Mouse (Mus musculus): ENCODE results near the gene Rhcg. TPM values are rescaled to one million over a fixed set of nuclear protein-coding genes. Genes with fewer than 3 reads are reported as not detected.

Gene Rhcg
- total RNA-seq, 1 experiment, result 1.0 TPM

- TF ChIP-seq HCFC1 (IDR thresholded peaks at IDR 0.05; ENCODE audit: borderline replicate concordance, insufficient read depth, low read length), result no peak
- no peak for TF ChIP-seq CHD2 (IDR thresholded peaks at IDR 0.05; ENCODE audit: low read depth, low read length)
- TF ChIP-seq MAFK (IDR thresholded peaks at IDR 0.05; ENCODE audit: insufficient read depth, low read depth, low read length), result no peak
- no peak overlapping the region for H3K9ac ChIP-seq (ENCODE audit: insufficient read depth, low read depth, low read length, poor library complexity, severe bottlenecking)
- H3K27ac ChIP-seq (ENCODE audit: insufficient read depth, low read depth, low read length, poor library complexity, severe bottlenecking), result no peak overlapping the region
- no peaks in the 10 kb centered on the region for H3K36me3 ChIP-seq (ENCODE audit: control insufficient read depth, insufficient read depth, low read length, poor library complexity, severe bottlenecking)
- in situ Hi-C loops (cut with MboI; ENCODE audit: low sequenced_read_pairs in 2 of 2, unreplicated experiment in 2 of 2), result no loop called here
- H3K9me3 ChIP-seq (ENCODE audit: control insufficient read depth, insufficient read depth, low read depth, low read length), result no peaks in the 10 kb centered on the region
- peaks cover 0 to 2% of the 10 kb centered on the region in 2 experiments; a peak in 1 of 4 replicates for H3K4me1 ChIP-seq (ENCODE audit: control insufficient read depth in 2 of 2, insufficient read depth in 2 of 2, low read length in 2 of 2, poor library complexity in 1 of 2)
- H3K4me3 ChIP-seq (ENCODE audit: insufficient read depth in 1 of 2, low read depth in 1 of 2, low read length in 2 of 2, poor library complexity in 1 of 2, severe bottlenecking in 1 of 2), result no peak overlapping the region
- no peak for DNase-seq (ENCODE audit: low read depth, low spot score)
These were observed 17.3 kb downstream of the Rhcg start for GRCm38 (mm10) chr7:79600122-79600521.

- TF ChIP-seq ZNF384 (IDR thresholded peaks at IDR 0.05; ENCODE audit: low read depth, low read length) (no peak), CHD2 (IDR thresholded peaks at IDR 0.05; ENCODE audit: low read depth, low read length) (no peak), ZC3H11A (IDR thresholded peaks at IDR 0.05; ENCODE audit: borderline replicate concordance, low read depth, low read length) (peak; percentile 81)
- H3K27ac ChIP-seq (ENCODE audit: insufficient read depth, low read depth, low read length, poor library complexity, severe bottlenecking), result no peak overlapping the region
- in situ Hi-C loops (cut with MboI; ENCODE audit: low sequenced_read_pairs in 2 of 2, unreplicated experiment in 2 of 2), result loop anchor here (5.0 to 10.0 kb wide), 2 partner anchors 100 to 103 kb away; no protein-coding TSS in a partner anchor
- no peaks in the 10 kb centered on the region for H3K9me3 ChIP-seq (ENCODE audit: control insufficient read depth, insufficient read depth, low read depth, low read length)
- H3K4me3 ChIP-seq (ENCODE audit: insufficient read depth in 1 of 2, low read depth in 1 of 2, low read length in 2 of 2, poor library complexity in 1 of 2, severe bottlenecking in 1 of 2), result no peak overlapping the region
- H3K9ac ChIP-seq (ENCODE audit: insufficient read depth, low read depth, low read length, poor library complexity, severe bottlenecking), result no peak overlapping the region
- no peaks in the 10 kb centered on the region for H3K36me3 ChIP-seq (ENCODE audit: control insufficient read depth, insufficient read depth, low read length, poor library complexity, severe bottlenecking)
- H3K4me1 ChIP-seq (ENCODE audit: control insufficient read depth in 2 of 2, insufficient read depth in 2 of 2, low read length in 2 of 2, poor library complexity in 1 of 2), result peaks cover 0 to 14% of the 10 kb centered on the region in 2 experiments; a peak in 1 of 4 replicates
- peak; percentile 71 for DNase-seq (ENCODE audit: low read depth, low spot score)
These were observed 22.6 kb downstream of the Rhcg start for GRCm38 (mm10) chr7:79594854-79595253.

GRCm38 (mm10) chr7:79591812-79592731 is 25.4 kb downstream of the Rhcg start:
- no peaks in the 10 kb centered on the region for H3K9me3 ChIP-seq (ENCODE audit: control insufficient read depth, insufficient read depth, low read depth, low read length)
- TF ChIP-seq ZC3H11A (IDR thresholded peaks at IDR 0.05; ENCODE audit: borderline replicate concordance, low read depth, low read length) (no peak), MAFK (IDR thresholded peaks at IDR 0.05; ENCODE audit: insufficient read depth, low read depth, low read length) (no peak), CHD2 (IDR thresholded peaks at IDR 0.05; ENCODE audit: low read depth, low read length) (no peak), HCFC1 (IDR thresholded peaks at IDR 0.05; ENCODE audit: borderline replicate concordance, insufficient read depth, low read length) (no peak)
- DNase-seq (ENCODE audit: low read depth, low spot score), result peak; percentile 57
- no peaks in the 10 kb centered on the region for H3K36me3 ChIP-seq (ENCODE audit: control insufficient read depth, insufficient read depth, low read length, poor library complexity, severe bottlenecking)
- H3K9ac ChIP-seq (ENCODE audit: insufficient read depth, low read depth, low read length, poor library complexity, severe bottlenecking), result no peak overlapping the region
- H3K4me3 ChIP-seq (ENCODE audit: insufficient read depth in 1 of 2, low read depth in 1 of 2, low read length in 2 of 2, poor library complexity in 1 of 2, severe bottlenecking in 1 of 2), result peak overlapping the region; percentile 34 to 61
- peaks cover 0 to 12% of the 10 kb centered on the region in 2 experiments; a peak in 1 of 4 replicates for H3K4me1 ChIP-seq (ENCODE audit: control insufficient read depth in 2 of 2, insufficient read depth in 2 of 2, low read length in 2 of 2, poor library complexity in 1 of 2)
- in situ Hi-C loops (cut with MboI; ENCODE audit: low sequenced_read_pairs in 2 of 2, unreplicated experiment in 2 of 2), result loop anchor here (5.0 to 10.0 kb wide), 2 partner anchors 97 to 100 kb away; no protein-coding TSS in a partner anchor
- no peak overlapping the region for H3K27ac ChIP-seq (ENCODE audit: insufficient read depth, low read depth, low read length, poor library complexity, severe bottlenecking)

- no peak for DNase-seq (ENCODE audit: low read depth, low spot score)
- H3K4me3 ChIP-seq (ENCODE audit: insufficient read depth in 1 of 2, low read depth in 1 of 2, low read length in 2 of 2, poor library complexity in 1 of 2, severe bottlenecking in 1 of 2), result no peak overlapping the region
- peaks cover 0 to 12% of the 10 kb centered on the region in 2 experiments; a peak in 1 of 4 replicates for H3K4me1 ChIP-seq (ENCODE audit: control insufficient read depth in 2 of 2, insufficient read depth in 2 of 2, low read length in 2 of 2, poor library complexity in 1 of 2)
- no peaks in the 10 kb centered on the region for H3K36me3 ChIP-seq (ENCODE audit: control insufficient read depth, insufficient read depth, low read length, poor library complexity, severe bottlenecking)
- no peak overlapping the region for H3K27ac ChIP-seq (ENCODE audit: insufficient read depth, low read depth, low read length, poor library complexity, severe bottlenecking)
- in situ Hi-C loops (cut with MboI; ENCODE audit: low sequenced_read_pairs in 2 of 2, unreplicated experiment in 2 of 2), result loop anchor here (5.0 to 10.0 kb wide), 2 partner anchors 96 to 98 kb away; no protein-coding TSS in a partner anchor
- no peaks in the 10 kb centered on the region for H3K9me3 ChIP-seq (ENCODE audit: control insufficient read depth, insufficient read depth, low read depth, low read length)
- H3K9ac ChIP-seq (ENCODE audit: insufficient read depth, low read depth, low read length, poor library complexity, severe bottlenecking), result no peak overlapping the region
- no peak for TF ChIP-seq MAFK (IDR thresholded peaks at IDR 0.05; ENCODE audit: insufficient read depth, low read depth, low read length)
- no peak for TF ChIP-seq CHD2 (IDR thresholded peaks at IDR 0.05; ENCODE audit: low read depth, low read length)
- TF ChIP-seq ZNF384 (IDR thresholded peaks at IDR 0.05; ENCODE audit: low read depth, low read length), result no peak
- no peak for TF ChIP-seq ZC3H11A (IDR thresholded peaks at IDR 0.05; ENCODE audit: borderline replicate concordance, low read depth, low read length)
- TF ChIP-seq HCFC1 (IDR thresholded peaks at IDR 0.05; ENCODE audit: borderline replicate concordance, insufficient read depth, low read length), result no peak
These were observed 26.8 kb downstream of the Rhcg start for GRCm38 (mm10) chr7:79590560-79591110.
